Mouse (Mus musculus) adrenal gland, postnatal 14 days (tissue): ENCODE results near the gene Hykk. TPM values are rescaled to one million over a fixed set of nuclear protein-coding genes. Genes with fewer than 3 reads are reported as not detected.
A peak's percentile ranks its signal among the peaks of the same experiment; 100 is the strongest.
"Not testable (repeated sequence)": the region's sequence is repeated elsewhere in the genome, so short reads cannot be mapped to it uniquely, and the experiment has no call there.

ENCODE experiments used
- DNase-seq: peaks from one replicate; pipeline ENCODE4 v3.0.0; 2021; ENCODE audit warnings: mixed read lengths
- long read RNA-seq, 2 experiments: library from polyadenylated mRNA; stranded (forward); transcript quantifications; one replicate each; pipeline ENCODE4 v2.0.0; 2021
- total RNA-seq: library from RNA; stranded (reverse); gene quantifications from 2 replicates; pipeline ENCODE4 v1.2.3, GENCODE M21; 2021

The Hykk gene
- total RNA-seq = 2.4 and 8.6 TPM in 2 replicates
- long read RNA-seq, experiment 1, partial matches to known transcripts = 0 of 2 reads
- long read RNA-seq, experiment 1, other reads (novel, unspliced or antisense) = 2 of 2 reads
- long read RNA-seq, experiment 2, partial matches to known transcripts = 0 of 1 reads
- long read RNA-seq, experiment 2, other reads (novel, unspliced or antisense) = 1 of 1 reads

DNA sequence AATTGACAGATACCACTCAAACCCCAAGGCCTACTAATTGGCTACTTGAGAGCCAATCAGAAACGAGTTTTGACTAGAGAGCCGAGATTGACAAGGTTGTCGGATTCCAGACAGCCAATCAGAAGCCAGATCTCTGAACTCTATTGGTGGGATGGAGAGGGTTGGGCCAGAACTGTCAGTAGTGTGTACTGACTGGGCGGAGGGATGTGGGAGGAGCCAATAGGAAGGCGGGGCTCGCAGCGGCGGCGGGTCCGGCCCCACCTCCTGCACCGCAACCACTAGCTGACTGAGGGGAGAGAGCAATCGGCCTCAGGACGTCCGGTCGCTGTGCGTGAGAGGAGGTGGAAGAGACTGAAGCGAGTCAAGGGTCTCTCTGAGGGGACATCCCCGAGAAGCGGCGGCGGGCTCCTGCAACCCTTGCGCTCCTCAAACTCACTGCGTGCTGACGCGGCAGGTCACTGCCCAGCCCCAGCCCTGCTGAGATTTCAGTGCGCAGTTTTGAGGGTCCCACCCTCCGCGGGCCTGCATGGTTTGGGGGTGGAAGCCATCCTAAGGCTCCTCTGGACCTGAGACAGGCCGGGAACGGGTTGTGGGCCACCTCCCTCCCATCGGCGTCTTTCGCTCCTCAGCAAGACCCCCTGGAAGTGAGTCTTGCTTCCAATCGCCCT, at the start of gene Hykk:
TSS of gene Hykk (plus strand) at position 274 of the 668 bp plus-strand sequence.
- DNase-seq = peak; percentile 94

DNA sequence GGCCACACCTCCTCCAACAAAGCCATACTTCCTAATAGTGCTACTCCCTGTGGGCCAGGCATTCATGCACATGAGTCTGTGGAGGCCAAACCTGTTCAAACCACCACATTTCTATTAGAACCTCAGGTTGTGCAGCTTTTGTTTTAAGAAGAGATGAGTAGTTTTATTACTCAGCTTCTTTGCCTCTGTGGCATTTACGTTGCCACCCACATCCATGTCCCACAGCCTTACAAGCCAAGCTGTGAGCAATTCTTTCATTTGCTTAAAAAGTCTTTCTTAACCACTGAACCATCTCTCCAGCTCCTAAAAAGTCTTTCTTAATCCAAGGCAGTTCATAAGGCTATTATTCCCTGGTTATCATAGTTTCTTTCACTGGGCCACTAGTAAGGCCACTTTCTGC, 38.3 kb upstream of the Hykk start:
- DNase-seq = no peak

DNA sequence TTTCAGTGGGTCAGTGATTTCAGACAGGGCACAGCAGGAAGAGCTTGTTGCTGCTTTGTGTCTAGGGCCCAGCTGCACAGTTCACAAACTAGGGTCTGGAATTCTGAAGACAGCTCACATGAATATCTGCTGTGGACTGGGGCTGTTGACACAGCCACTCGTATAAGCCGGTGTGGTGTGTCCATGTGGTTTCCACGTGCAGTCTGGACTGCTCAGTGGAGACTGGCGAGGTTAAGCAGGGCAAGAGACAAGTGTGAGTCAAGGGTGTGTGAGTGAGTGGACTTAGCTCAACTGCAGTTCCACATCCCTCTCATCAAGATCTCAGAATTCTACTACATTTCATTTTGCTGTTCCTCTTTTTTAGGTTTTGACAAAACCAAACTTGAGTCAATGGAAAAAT, 25.0 kb upstream of the Hykk start:
- DNase-seq = no peak

DNA sequence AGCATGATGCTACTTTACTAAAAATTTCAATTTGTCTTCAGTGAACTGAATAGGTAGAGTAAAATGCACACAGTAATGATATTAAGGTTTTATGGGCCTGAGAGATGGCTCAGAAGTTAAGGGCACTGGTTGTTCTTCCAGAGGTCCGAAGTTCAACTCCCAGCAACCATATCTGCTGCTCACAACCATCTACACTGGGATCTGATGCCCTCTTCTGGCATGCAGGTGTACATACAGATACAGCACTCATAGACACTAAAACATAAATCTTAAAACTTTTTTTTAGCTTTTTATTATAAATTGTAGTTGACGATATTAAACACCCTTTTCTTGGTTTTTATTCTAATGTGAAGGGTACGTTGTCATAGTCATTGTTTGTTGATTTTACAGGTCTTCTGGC, 20.0 kb upstream of the Hykk start:
- DNase-seq = no peak

DNA sequence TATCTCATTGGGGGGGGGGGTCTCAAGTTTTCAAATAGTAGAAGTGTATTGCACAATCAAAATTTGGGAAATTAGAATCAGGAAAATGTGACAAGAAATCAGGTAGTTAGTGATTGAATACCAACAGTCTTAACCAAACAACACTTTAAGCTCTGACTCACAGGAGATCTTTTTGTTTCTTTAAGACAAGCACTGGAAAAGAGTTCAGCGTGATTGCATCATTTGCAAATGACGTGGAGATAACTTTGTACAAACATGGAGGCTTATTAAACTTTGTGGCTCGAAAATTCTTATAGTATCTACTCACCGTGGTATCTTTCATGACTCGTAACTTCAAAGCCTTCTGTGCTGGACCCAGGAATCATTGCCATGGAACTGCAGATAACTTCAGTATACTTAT, 7.6 kb upstream of the Hykk start:
- no peak for DNase-seq

DNA sequence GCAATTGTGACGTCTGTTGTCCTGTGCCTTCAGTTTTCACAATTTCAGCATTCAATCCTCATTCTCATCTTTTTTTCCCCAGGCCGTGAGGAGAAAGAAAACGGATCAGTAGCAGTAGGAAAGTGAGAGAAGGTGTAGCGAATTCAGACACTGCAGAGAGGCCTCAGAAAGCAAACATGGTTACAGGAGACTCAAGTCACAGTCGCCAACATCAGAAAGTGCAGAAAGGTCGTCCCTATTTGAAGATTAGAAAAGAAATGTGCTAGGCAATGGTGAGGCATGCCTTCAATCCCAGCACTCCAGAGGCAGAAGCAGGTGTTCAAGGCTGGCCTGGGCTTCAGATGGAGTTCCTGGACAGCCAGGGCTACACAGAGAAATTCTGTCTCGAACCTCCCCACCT, 1.5 kb upstream of the Hykk start:
- DNase-seq = no peak

DNA sequence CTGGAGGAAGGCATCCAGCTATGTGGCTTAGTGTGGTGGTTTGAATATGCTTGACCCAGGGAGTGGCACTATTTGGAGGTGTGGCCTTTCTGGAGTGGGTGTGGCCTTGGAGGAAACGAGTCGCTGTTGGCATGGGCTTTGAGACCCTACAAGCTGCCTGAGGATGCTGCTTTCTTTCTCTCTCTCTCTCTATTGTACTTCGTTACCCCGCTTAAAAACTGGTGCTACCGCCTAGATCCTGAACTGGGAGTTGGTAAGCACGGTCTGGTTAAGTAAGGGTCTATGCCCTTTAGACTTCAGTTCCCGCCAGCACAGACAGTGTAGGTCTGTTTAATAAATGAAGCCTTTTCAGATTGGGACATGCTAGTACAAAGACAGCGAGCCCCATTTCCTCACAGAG, 682 bp upstream of the Hykk start:
- no peak for DNase-seq

DNA sequence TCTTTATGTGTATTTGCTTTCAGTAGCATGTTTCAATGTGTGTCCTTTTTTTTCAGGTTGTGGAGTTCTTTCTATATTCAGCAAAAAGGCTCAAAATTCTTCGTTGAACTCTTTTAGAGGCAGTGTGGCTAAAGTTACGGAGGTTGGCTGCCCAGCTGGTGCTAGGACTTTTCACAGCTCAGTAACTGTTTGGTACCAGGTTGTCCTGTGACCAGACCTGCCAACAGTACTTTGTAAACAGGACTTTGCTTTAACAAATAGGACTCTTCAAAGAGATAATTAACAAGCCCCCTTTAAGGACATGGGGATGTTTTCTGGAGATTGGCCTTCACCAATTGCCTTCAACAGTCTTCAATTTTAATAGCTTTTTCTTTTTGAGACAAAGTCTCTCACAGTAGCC, 1.1 kb downstream of the Hykk start:
- no peak for DNase-seq

DNA sequence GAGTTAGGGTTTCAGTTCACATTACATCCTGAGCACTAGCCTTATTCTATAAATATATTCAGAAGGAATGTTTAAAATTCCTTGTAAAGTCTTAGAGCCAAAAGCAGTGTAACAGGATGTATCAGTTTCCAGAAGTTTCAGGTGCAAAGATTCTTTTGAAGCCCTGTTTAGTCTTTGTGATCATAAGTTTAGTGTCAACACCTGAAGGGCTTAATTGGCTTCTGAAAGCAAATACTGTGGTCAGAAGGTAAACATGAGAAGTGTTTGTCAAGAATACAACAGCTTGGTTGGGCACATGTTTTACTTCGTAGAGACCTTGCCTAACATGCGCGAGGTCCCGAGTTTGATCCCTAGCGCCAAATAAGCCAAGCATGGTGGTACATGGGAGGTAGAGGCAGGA, 1.7 kb downstream of the Hykk start:
- DNase-seq = no peak

DNA sequence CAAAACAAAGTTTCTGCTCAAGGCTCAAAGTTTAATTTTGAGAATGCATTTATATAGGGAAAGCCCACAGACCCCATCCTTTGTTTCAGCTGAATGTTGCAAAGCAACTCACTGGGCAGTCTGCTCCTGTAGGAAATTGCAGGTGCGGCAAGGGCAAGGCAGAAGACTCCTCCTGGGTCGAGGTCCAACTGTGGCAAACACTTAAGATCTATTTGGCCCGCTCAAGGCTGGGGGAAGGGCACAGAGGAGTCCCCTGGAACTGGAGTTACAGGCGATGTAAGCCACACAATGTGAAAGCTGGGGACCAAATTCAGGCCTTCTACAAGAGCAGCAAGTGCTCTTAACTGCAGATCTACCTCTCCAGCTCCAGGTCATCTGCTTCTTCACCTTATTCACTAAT, 2.9 kb downstream of the Hykk start:
- DNase-seq = no peak

DNA sequence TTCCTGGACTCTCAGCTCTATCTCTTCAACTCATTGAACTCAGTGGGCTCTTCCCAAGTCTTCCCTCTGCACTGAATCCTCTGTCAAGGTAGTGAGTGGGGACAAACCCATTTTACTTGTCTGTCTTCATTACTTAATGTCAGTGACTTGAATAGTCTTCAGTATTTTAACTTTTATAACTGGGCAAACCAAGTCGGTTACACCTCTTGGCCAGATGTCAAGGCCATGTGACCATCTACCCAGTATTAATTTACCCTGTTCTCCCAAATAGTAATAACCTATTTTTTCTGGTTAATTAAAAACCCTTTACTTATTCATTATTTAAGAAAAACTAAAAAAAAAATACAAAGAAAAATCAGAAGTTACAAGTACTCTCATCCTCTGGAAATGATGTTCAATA, 13.7 kb downstream of the Hykk start:
- no peak for DNase-seq

DNA sequence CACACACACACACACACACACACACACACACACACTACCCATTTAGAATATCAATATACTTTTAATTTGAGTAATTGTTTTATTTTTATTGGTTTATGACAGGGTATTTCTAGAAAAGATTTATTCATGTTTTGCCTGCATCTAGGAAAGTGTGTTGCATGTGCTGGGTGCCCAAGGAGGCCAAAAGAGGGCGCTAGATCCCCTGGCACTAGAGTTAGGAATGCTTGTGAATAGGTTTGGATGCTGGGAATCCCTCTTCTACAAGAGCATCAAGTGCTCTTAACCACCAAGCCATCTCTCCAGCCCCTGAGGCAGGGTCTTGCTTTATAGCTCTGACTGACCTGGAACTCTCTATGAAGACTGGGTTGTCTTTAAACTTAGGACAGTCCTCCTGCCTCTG, 14.7 kb downstream of the Hykk start:
- DNase-seq = no peak

DNA sequence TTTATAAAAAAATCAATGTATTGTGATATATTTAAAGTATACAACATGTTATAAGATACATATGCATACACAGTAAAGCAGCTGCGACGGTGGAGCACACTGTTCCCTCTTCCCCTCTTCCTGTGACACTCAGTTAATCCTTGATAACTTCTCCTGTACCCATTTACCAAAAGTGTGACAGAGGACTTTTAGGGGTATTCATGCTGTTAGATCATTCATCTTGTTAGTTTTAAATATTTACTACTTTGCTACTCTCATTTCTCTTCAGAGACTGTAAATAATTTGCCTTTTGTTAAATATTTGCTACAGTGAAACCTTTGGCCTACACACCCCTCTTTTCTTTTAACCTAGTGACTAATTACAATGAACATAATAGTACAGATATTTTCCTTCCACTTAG, 15.3 kb downstream of the Hykk start:
- DNase-seq = no peak

DNA sequence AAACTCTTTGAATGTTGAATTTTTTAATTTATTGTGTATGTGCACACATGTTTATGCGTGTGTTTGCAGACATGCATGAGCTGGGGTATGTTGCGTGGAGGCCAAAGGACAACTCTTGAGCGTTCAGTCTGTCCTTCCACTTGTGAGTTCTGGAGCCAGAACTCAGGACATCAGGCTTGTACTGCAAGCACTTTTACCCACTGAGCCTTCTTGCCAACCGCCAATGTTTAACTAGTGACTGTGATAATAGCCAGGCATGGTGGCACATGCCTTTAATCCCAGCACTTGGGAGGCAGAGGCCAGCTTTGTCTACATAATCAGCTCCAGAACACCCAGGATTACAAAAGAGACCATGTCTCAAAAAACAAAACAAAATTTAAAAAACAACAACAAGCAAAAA, 25.0 kb downstream of the Hykk start:
- no peak for DNase-seq

DNA sequence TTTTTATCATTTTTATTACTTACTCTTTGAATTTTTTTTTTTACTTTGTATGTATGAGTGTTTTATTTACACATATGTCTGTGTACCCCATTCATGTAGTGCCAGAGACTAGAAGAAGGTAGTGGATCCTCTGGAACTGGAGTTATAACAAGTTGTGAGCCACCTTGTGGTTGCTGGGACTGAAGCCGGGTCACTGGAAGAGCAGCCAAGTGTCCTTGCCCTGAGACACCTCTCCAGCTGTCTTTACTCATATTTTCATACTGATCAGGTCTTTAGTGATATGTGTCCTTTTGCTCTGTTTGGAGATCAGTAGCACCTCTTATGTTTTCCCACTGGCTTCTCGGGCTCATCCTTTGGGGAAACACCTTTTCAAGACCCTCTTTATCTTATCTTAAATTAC, 27.4 kb downstream of the Hykk start:
- peak; percentile 10 for DNase-seq

DNA sequence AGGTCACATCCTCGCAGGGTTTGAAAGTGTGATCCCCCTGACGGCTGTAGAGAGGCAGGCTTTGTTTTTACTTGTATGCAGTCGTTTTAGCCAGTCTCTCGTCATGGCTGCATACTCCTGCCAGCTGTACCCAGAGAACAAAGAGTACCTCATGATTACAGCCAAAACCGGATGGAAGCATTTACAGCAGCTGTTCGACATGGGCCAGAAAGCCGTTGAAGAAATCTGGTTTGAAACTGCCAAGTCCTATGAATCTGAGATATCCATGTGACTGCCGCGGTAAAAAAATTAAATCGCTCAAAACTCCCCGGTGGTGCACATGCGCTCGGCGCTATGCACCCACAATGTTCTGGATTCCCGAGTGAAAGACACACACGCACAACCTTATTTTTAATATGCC, 29.2 kb downstream of the Hykk start:
- DNase-seq = no peak

DNA sequence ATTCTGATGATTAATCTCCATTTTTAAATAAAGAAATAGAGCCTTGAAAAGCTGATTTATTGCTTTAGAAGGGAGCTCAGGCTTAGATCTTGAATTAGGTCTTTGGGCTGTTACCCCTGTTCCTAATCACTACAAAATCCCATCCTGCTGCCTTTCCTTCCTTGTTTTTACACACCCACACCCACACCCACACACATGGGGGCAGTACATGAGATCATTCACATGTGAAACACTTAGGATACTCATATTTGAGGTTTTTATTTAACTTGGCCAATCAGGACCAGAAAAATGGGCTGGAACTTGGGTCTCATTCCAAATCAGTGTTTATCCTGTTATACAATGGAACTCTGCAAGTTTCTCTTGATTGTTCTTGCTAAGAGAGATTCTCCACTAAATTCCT, 32.4 kb downstream of the Hykk start:
- no peak for DNase-seq

DNA sequence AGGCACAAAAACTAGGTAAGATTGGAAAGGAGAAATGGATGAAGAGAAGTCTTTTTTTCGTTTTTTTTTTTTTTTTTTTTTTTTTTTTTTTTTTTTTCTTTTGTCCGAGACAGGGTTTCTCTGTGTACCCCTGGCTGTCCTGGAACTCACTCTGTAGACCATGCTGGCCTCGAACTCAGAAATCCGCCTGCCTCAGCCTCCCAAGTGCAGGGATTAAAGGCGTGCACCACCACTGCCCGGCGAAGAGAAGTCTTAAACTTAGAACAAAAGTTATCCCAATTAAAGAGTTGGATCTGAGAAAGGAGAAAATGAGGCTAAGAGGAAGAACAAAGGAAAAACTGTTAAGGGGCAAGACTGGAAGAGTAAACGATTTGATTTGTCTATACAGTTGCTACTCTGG, 33.1 kb downstream of the Hykk start:
- not testable (repeated sequence) for DNase-seq

DNA sequence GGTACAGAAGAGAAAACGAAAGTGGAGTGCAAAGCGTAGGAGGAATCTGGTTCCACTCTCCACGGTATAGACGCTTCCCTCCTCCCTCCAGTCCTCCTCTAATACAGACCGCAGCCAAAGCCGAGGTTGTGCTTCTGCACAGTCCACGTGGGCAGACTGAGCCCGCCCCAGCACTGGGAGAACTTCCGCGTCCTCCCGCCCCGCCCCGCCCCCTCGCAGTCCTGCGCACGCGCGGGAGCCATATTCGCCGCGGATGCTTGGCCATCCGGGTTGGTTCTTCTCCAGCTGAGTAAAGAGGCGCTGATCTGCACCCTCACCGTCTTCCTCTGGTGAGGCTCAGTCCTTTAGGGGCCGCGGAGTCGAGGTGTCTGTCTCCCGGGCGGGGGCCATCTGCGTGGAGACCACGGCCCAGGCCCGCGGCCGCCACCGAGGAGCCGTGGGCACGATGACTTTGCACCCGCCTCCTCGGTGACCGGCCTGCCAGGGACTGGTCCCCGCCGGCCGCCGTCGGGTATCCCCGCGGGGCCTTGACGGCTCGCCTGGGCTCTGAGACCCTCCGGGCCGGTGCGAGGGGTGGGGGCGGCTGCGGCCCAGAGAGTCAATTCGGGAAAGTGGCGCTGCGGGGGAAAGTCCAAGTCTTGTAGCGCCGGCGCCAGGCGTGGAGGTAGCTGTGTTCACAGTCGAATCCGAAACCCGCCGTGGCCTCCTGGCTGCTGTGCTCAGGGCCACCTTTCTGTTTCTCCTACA, 33.7 kb downstream of the Hykk start, which contains the start of the genes Psma4 and AY074887:
TSS of gene Psma4 (plus strand) at position 216 of the 747 bp plus-strand sequence.
TSS of gene AY074887 (minus strand) at position 424 of the 747 bp plus-strand sequence.
- peak; percentile 96 for DNase-seq

DNA sequence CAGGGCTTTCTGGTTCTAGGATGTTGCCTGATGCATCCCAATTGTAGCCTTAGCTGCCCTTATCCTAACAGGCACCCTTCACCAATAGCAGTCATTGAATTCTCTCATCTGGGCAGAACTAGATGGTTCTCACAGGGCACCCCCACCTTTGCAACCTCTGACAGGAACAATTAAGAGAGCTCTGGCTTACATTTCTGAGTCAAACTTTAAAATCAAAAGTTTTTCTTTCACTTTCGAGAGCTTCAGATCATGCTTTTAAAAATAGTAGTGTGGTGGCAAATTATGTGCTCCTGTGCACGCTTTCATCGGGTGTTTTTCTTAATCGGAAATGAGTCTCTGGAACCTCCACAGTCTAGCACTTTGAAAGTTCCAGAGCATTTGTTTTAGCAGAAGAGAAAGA, 44.0 kb downstream of the Hykk start:
- no peak for DNase-seq

DNA sequence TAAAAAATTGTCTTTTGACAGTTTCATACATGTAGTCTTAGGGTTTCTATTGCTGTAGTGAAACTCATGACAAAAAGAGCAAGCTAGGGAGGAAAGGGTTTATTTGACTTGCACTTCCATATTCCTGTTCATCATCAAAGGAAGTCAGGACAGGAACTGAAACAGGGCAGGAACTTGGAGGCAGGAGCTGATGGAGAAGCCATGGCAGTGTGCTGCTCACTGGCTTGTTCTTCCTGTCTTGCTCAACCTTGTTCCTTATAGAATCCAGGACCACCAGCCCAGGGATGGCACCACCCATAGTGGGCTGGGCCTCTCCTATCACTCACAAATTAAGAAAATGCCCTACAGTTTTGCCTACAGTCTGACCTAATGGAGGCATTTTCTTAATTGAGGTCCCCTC, 46.6 kb downstream of the Hykk start:
- DNase-seq = no peak

DNA sequence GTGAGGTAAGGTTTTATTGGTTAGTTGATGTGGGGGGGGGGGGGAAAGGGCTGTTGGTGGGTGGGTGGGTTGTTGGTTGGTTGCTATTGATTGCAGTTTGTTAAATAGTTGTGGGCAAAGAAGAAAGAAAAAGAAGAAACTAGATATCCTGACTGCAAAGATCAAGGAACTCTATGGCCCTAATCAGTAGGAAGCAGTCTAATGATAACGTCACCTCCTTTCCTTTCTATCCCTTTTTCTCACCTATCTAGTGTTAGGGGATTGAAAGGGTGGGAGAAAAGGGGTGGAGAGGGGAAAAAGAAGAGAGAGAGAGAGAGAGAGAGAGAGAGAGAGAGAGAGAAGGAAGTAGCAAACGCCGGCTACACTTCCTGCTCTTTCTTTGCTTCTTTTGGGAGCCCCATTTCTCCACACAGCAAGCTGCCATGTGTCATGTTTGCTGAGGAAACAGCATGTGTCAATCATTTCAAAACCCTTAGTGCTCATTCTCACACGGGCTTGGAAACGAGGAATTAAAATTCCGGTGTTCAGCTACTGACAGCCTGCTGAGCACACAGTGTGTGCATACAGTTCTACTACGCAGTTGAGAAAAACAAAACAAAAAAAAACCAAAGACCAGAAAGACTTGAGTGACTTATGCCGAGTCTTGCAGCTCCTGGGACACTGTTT, 53.0 kb downstream of the Hykk start:
- DNase-seq = no peak

DNA sequence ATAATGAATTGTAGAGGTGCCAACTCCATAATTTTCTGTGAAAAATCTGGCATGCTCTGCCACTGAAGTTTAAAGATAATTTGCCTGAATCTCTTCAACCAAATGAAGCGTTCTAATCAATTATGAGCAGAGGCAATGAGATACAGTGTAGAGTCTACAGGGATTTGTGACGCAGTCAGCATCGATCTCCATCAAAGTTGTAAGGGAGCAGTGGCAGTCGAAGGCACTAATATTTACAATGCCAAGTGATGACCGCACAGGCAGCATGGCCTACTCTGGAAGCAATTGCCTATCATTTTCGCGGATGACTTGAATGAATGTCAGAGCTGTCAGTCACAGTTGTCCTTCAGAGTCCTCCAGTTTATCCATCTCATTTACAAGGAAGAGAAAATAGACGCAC, 63.6 kb downstream of the Hykk start, which contains the start of gene Chrna5:
TSS of gene Chrna5 (plus strand) at position 207 of the 400 bp plus-strand sequence.
- no peak for DNase-seq
